Mouse (Mus musculus) spleen, postnatal 14 days (tissue): ENCODE measurements around the gene Abcc4.

Experiments used
- DNase-seq, 2 experiments: peaks; one replicate each; pipeline ENCODE4 v3.0.0; 2021 to 2022; ENCODE audit warnings: low spot score in 2 of 2

The Abcc4 gene

GRCm38 (mm10) chr14:118507829-118508228, 198.2 kb downstream of the Abcc4 start:
- no peak for DNase-seq

- no peak for DNase-seq
Observed at GRCm38 (mm10) chr14:118506591-118507146, 199.3 kb downstream of the Abcc4 start.

DNA sequence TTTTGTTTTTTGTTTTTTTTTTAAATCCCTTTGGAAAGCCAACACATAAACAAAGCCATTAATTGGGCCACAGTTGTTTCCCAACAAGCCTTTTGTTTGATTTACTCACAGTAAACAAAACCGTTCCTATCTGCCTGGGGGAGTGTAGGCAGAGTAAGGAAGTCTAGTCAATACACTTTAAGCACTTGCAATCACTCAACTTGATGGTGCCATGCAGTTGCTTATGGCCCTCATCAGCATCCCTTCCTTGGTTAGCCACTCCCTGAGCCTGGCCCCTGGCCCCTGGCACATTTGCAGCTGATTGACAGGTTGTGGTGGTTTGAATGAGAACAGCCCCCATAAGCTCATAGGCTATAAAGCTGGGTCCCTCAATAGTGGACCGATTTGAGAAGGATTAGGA, 209.3 kb downstream of the Abcc4 start:
- no peak for DNase-seq

DNA sequence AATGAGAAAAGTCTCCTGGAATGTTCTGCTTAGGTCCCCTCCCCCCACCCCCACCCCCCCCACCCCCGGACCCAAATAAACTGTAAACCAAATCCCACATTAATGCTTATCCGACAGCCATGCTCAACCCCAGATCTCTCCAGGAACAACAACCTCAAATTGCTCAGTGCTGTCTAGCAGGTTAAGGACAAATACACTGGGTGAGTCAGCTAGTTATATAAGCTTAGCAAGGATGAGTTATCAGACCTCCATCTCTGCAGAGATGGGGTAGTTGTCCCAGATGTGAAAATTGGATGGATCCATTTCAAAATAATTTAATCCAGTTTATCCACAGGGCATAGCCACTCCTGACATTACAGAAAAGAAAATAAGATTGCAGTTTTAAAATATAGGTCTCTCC, 210.6 kb downstream of the Abcc4 start:
- DNase-seq = no peak

GRCm38 (mm10) chr14:118491708-118492107, 214.3 kb downstream of the Abcc4 start:
- no peak for DNase-seq

- DNase-seq = no peak
Observed at GRCm38 (mm10) chr14:118491300-118491699, 214.7 kb downstream of the Abcc4 start.

GRCm38 (mm10) chr14:118490525-118490924, 215.5 kb downstream of the Abcc4 start:
- DNase-seq = no peak

DNA sequence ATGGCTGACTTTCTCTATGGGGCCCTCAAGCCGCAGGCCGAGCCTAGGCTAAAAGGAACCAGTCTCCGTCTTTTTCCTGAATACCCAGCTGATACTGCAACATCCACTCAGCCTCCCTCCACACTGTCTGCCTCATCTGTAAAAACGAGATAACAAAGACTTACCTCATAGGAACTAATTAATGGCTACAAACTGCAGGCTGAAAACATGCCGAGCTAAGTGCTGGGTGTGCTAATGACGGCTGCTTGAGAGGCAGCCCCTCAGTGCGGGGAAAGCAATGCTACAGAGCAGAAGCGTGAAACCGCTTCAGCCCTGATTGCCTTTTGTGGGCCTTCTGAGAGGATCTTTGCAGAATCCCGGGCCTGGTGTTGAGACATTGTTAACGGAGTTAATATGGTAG, 219.7 kb downstream of the Abcc4 start:
- no peak for DNase-seq

- DNase-seq = no peak
Observed at GRCm38 (mm10) chr14:118485646-118486045, 220.4 kb downstream of the Abcc4 start.

- no peak for DNase-seq
Observed at GRCm38 (mm10) chr14:118482320-118482719, 223.7 kb downstream of the Abcc4 start.

- no peak for DNase-seq
Observed at GRCm38 (mm10) chr14:118481779-118482178, 224.2 kb downstream of the Abcc4 start.

DNA sequence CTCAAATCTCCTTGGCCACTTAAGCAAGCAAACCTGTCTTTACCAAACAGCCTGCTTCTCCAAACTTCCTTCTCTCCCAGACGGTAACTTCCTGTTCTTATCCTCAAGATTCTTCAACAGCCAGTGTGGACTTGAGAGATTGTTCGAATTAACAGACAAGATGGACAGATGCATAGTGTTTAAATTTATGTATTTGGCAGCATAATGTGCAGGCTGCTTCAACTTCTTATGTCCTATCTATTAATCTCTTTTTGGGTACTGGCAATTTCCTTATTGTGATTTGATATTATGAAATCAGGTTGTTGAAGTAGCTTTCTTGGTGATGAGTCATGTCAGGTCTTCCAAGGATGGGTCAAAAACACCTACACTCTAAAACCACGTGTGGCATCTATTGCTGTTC, 229.7 kb downstream of the Abcc4 start:
- no peak for DNase-seq

GRCm38 (mm10) chr14:118475100-118475454, 230.9 kb downstream of the Abcc4 start:
- no peak for DNase-seq

DNA sequence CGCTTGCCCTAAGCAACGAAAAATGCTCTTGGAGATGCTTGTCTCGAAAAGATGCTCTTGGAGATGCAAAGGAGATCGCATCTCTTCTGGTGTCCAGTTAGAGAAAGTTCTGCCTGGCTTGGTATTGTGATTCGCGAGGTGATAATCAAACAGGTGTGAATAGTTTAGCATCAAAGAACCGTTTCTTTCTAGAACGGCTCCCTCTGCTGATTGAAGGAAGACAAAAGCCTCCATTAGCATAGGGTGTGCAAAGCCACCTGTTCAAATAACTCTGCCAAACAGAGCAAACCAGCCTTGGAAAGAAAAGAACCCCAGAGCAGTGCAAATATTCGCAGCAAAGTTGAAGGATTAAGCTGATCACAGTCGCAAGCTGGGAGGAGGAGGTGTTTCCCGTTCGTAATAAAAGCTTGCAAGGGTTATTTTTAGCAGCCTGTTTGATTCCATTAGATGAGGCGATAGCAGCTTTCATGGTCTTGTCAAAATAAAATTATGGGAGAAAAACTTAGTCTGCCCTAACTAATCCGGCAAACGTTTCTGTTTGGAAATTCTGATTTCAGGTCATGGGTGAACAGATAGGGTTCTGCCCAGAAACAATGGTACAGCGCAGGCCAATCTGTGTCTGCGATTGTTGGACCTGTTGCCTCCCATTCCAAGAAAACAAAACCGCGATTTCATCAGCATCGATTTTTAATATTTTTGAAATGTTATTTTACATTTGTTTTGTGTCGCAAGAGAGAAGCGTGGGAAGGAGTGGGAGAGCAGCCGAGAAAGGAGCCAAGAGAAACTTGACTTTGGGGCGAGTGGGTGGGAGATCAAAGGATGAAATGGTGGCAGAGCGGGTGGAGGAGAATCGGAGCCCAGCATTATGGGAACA, 231.6 kb downstream of the Abcc4 start:
- no peak for DNase-seq

DNA sequence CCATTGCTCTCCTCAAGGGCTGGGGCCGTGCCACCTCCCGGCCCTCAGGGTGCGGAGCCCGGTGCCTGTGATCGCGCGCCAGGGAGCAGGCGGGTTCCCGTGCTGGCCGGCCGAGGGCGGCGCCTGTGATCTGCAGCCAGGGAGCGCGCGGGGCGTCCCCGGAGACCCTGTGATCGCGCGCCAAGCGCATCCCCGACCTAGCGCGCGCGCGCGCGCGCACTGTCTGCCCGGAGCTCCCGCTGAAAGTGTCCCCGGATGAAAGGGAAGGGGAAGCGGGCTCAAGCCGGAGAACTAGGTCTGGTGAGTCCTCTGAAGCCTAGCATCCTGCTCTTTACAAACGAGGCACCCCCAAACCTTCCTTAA, 232.2 kb downstream of the Abcc4 start:
- DNase-seq = no peak

DNA sequence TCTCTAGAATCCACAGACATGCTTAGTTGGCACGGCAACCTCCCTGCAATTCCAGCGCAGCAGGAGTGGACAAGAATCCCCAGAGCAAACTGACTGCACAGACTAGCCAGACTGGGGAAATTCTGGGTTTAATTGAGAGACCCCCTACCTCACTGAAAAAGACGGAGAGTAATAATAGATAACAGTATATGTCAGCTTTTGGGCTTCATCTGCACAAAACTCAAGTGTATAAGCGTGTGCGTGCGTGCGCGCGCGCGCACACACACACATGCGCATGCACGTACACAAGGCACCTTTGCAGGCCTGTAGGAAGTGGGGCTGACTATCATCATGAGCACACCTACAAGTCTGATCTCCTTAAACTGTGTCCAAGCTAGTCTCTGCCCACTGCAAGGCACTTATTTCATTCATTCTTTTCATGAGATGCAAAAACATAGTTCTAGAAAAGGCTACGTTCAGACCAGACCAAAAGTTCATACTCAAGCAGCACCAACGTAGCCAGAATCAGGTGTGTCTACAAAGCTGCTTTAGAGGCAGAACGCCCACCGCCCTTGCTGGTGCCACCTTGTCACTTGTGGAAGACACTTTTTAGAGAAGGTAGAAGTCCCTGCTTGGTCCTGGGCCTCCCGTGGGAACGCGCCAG, 232.7 kb downstream of the Abcc4 start:
- DNase-seq = no peak

DNA sequence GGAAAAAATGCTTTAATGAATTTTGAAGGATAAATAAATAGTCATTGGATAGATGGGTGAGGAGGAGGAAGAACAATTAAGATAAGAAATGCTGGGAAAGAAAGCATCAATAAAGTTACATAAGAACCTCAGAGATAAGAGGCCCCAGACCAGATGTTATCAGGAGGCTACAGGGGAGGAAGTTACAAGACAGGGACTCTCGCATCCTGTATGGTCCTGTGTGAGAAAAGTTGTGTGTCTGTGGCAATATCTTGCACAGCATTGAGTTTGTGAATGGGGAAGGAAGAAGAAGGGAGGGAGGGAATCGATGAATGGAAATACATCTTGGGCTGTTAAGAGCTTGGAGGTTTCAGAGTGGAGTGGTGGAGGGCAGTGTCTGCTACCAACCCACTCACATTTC, 240.7 kb downstream of the Abcc4 start:
- no peak for DNase-seq

DNA sequence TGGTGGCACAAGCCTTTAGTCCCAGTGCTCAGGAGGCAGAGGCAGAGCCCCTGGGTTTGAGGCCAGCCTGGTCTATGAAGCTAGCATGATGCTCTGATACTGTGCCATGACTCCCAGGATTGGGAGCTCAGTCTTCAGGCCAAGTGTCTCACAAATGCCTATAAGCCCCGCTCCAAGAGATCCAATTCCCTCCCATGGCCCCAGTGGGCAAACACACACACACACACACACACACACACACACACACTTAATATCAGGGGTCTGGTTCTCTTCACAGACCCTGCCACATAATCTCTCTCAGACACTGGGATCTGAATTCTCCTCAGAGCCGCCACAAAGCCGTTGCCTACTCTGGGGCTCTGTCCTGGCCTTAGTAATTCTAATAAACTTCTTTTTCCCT, 241.6 kb downstream of the Abcc4 start:
- DNase-seq = no peak

GRCm38 (mm10) chr14:118452572-118452971, 253.4 kb downstream of the Abcc4 start:
- no peak for DNase-seq

DNA sequence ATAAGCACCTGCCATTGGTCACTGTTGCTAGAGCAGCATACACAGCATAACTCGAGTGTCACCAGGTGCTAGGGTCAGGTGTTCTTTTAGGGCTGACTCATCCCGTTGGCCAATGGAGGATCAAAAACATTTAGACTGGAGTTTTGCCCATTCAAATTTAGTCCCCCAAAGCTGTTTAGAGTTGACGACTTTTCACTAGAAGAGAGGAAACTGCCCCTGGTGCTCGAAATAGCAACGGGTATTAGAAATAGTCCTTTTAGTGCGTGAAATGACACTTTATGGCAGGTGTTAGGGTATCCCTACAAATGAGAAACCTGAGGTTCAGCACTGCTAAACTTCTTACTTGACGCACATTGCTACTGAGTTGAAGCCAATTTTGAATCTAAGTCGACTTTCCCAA, 265.9 kb downstream of the Abcc4 start:
- no peak for DNase-seq

GRCm38 (mm10) chr14:118437156-118437931, 268.7 kb downstream of the Abcc4 start:
- DNase-seq = no peak

GRCm38 (mm10) chr14:118436791-118437155, 269.2 kb downstream of the Abcc4 start:
- no peak for DNase-seq
